Mouse (Mus musculus): ENCODE measurements around the gene Slc6a4. TPM values are rescaled to one million over a fixed set of nuclear protein-coding genes. Genes with fewer than 3 reads are reported as not detected.
"Not testable (repeated sequence)": the region's sequence is repeated elsewhere in the genome, so short reads cannot be mapped to it uniquely, and the experiment has no call there.

Gene Slc6a4
- polyA plus RNA-seq, 1 experiment from 2014 or later = 2.0 TPM

DNA sequence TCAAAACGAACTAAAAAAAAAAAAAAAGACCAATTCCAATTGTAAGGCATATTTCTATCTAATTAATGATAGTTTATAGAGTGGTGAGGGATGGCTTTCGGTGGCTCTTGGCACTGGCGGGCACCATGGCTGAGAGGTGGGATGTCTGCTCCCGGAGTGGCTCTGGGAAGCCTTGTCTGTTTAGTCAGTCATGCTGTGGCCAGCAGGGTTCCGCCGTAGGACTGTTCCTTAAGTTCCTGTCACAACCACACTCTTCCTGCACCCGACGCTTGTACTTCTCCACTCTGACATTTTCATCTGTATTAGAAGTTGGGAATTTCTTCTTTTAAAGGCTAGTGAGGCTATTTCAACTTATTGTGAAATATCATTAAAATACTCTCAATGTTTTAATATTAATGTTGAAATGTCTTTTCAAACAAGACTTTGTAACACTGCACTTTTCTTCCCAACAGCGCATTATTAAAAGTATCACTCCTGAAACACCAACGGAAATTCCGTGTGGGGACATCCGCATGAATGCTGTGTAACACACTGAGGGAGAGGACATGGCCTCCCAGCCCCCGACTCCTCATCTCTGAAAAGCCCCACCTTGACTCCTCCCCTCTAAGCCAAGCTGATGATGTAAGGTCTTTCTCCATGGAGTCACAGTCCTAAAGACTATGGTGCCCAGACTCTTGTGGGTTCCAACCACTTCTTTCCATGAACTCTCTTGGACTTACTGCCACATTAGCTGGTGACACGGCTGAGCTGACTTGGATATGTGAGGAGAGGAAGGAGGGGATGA lies 32.9 kb downstream of the Slc6a4 start:
- DNase-seq (ENCODE audit: low spot score) = no peak
- H3K4me2 ChIP-seq (replicated peaks; ENCODE audit: low read depth, low read length) = no peak overlapping the region
- whole genome bisulfite sequencing = 77% methylated on average over 14 of the region's 14 CpGs
- H3K36me3 ChIP-seq (ENCODE audit: control insufficient read depth, insufficient read depth, low read length) = no peaks in the 10 kb centered on the region
- no peak overlapping the region for H3K9ac ChIP-seq (ENCODE audit: low read depth, low read length)
- H3K4me1 ChIP-seq (replicated peaks; ENCODE audit: control insufficient read depth, insufficient read depth, low read length) = no peaks in the 10 kb centered on the region
- no peaks in the 10 kb centered on the region for H3K27me3 ChIP-seq (ENCODE audit: control insufficient read depth, insufficient read depth, low read length)
- no peak overlapping the region for H3K27ac ChIP-seq (ENCODE audit: low read depth, low read length)
- ATAC-seq (ENCODE audit: low FRiP score) = no peak
- no peaks in the 10 kb centered on the region for H3K9me3 ChIP-seq (ENCODE audit: control insufficient read depth, low read length)
- H3K4me3 ChIP-seq (ENCODE audit: low read depth, low read length) = no peak overlapping the region

DNA sequence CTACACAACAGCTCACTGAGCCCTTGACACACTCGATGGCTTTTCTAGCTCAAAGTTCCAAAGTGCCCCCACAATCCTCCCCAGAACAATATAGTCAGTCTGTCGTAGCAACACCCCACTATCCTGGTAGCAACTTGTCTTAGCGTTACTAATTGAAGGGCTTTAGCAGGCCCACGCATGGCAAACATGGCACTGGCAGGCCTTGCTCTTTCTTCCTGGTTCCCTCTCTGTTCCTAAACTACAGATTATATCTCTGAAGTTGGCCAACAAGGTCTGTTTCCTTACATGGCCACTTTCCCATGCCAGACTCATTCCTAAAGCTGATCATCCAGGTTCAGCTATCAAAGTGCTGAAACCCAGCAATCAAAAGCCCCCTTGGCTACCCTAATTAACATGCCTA lies 43.5 kb downstream of the Slc6a4 start:
- H3K27me3 ChIP-seq (ENCODE audit: control insufficient read depth, insufficient read depth, low read length) = no peaks in the 10 kb centered on the region
- DNase-seq (ENCODE audit: low spot score) = no peak
- 82% methylated on average over 4 of the region's 4 CpGs for WGBS
- no peak overlapping the region for H3K4me2 ChIP-seq (replicated peaks; ENCODE audit: low read depth, low read length)
- H3K27ac ChIP-seq (ENCODE audit: low read depth, low read length) = no peak overlapping the region
- no peaks in the 10 kb centered on the region for H3K9me3 ChIP-seq (ENCODE audit: control insufficient read depth, low read length)
- H3K9ac ChIP-seq (ENCODE audit: low read depth, low read length) = no peak overlapping the region
- no peak overlapping the region for H3K4me3 ChIP-seq (ENCODE audit: low read depth, low read length)
- peaks cover 9% of the 10 kb centered on the region; the same call in 1 of the 2 replicates for H3K36me3 ChIP-seq (ENCODE audit: control insufficient read depth, insufficient read depth, low read length)
- no peak for ATAC-seq (ENCODE audit: low FRiP score)
- H3K4me1 ChIP-seq (replicated peaks; ENCODE audit: control insufficient read depth, insufficient read depth, low read length) = no peaks in the 10 kb centered on the region

DNA sequence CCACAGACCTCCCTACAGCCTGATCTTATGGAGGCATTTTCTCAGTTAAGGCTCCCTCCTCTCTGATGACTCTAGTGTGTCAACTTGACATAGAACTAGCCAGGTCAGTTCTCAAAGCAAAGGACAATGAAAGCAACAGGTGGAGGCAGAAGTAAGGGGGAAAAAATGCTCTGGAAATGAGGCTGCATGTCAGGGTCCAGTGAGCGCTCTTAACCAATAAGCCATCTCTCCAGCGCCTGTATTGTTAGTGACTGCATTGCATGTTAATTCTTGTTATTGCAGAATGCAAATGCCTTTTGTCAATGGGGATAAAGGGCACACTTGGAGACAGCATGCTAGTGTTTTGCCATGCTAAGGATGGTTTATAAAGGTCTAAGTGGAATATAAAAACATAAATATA lies 44.4 kb downstream of the Slc6a4 start:
- no peak overlapping the region for H3K4me3 ChIP-seq (ENCODE audit: low read depth, low read length)
- no peak overlapping the region for H3K9ac ChIP-seq (ENCODE audit: low read depth, low read length)
- no peak overlapping the region for H3K4me2 ChIP-seq (replicated peaks; ENCODE audit: low read depth, low read length)
- no peak for ATAC-seq (ENCODE audit: low FRiP score)
- peaks cover 9% of the 10 kb centered on the region; the same call in 1 of the 2 replicates for H3K36me3 ChIP-seq (ENCODE audit: control insufficient read depth, insufficient read depth, low read length)
- no peak overlapping the region for H3K27ac ChIP-seq (ENCODE audit: low read depth, low read length)
- no peaks in the 10 kb centered on the region for H3K9me3 ChIP-seq (ENCODE audit: control insufficient read depth, low read length)
- no peaks in the 10 kb centered on the region for H3K4me1 ChIP-seq (replicated peaks; ENCODE audit: control insufficient read depth, insufficient read depth, low read length)
- WGBS = 71% methylated on average over 2 of the region's 2 CpGs
- DNase-seq (ENCODE audit: low spot score) = no peak
- no peaks in the 10 kb centered on the region for H3K27me3 ChIP-seq (ENCODE audit: control insufficient read depth, insufficient read depth, low read length)

DNA sequence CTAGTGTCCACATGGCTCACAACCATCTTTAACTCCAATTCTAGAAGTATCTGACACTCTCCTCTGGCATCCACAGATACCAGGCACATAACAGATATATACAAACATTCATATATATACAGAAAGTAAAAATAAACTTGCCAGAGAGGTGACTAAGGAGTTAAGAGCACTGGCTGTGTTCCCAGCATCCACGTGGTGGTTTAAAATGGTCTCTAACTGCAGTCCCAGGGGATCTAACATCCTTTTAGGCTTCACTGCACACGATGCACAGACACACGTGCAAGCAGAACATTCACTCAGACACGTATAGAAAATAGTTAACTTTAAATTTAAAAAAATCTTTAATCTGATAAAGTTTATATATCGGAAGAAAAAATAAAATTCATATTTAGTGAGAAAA lies 63.5 kb downstream of the Slc6a4 start:
- no peak overlapping the region for H3K27ac ChIP-seq (ENCODE audit: low read depth, low read length)
- no peak for DNase-seq (ENCODE audit: low spot score)
- no peaks in the 10 kb centered on the region for H3K4me1 ChIP-seq (replicated peaks; ENCODE audit: control insufficient read depth, insufficient read depth, low read length)
- no peak for ATAC-seq (ENCODE audit: low FRiP score)
- no peak overlapping the region for H3K4me2 ChIP-seq (replicated peaks; ENCODE audit: low read depth, low read length)
- no peaks in the 10 kb centered on the region for H3K27me3 ChIP-seq (ENCODE audit: control insufficient read depth, insufficient read depth, low read length)
- no peak overlapping the region for H3K4me3 ChIP-seq (ENCODE audit: low read depth, low read length)
- no peaks in the 10 kb centered on the region for H3K9me3 ChIP-seq (ENCODE audit: control insufficient read depth, low read length)
- WGBS = 75% methylated on average over 5 of the region's 5 CpGs
- H3K36me3 ChIP-seq (ENCODE audit: control insufficient read depth, insufficient read depth, low read length) = no peaks in the 10 kb centered on the region
- H3K9ac ChIP-seq (ENCODE audit: low read depth, low read length) = no peak overlapping the region

DNA sequence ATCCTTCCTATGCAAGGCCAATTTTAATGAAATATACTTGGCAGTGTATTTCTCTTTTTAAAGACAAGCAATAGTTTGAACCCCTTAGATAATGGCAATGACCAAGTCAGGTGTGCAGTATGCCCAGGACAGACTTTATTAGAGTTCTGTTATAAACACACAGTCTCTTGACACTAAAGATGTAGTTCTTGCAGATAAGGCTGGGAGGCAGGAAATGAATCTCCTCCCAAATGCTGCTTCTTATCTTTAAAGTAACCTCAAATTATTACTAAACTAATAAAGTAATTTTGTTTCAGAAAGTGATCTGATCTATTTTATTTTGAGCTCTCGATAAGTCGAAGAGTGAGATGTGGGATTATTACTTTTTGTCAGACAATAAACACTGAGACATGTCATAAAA lies 65.0 kb downstream of the Slc6a4 start:
- 96% methylated on average over 2 of the region's 2 CpGs for WGBS
- ATAC-seq (ENCODE audit: low FRiP score) (no peak), DNase-seq (ENCODE audit: low spot score) (no peak)
- Histone ChIP-seq H3K9ac (ENCODE audit: low read depth, low read length) (no peak overlapping the region), H3K36me3 (ENCODE audit: control insufficient read depth, insufficient read depth, low read length) (no peaks in the 10 kb centered on the region), H3K27me3 (ENCODE audit: control insufficient read depth, insufficient read depth, low read length) (no peaks in the 10 kb centered on the region), H3K4me3 (ENCODE audit: low read depth, low read length) (no peak overlapping the region), H3K9me3 (ENCODE audit: control insufficient read depth, low read length) (no peaks in the 10 kb centered on the region), H3K27ac (ENCODE audit: low read depth, low read length) (no peak overlapping the region), H3K4me2 (replicated peaks; ENCODE audit: low read depth, low read length) (no peak overlapping the region), H3K4me1 (replicated peaks; ENCODE audit: control insufficient read depth, insufficient read depth, low read length) (no peaks in the 10 kb centered on the region)

DNA sequence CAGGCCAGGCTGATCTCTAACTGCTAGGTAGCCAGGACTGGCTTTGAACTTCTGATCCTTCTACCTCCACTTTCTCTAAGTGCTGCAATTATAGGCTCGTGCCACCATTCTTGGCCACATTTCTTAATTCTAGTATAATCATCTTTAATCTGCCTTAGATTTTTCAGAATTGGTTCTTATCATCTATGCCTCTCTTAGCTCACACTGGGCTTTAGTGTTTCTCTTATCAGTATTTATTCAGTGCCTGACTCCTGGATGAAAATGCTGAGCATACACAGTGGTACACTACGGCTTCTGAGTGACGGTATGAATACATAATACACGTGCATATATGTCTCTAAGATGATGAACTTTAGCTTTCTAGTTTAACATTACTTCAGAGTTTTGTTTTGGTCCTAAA lies 70.4 kb downstream of the Slc6a4 start:
- WGBS = 96% methylated on average over 4 of the region's 4 CpGs
- Histone ChIP-seq H3K36me3 (ENCODE audit: control insufficient read depth, insufficient read depth, low read length) (no peaks in the 10 kb centered on the region), H3K9me3 (ENCODE audit: control insufficient read depth, low read length) (no peaks in the 10 kb centered on the region), H3K4me3 (ENCODE audit: low read depth, low read length) (no peak overlapping the region), H3K27me3 (ENCODE audit: control insufficient read depth, insufficient read depth, low read length) (no peaks in the 10 kb centered on the region), H3K4me1 (replicated peaks; ENCODE audit: control insufficient read depth, insufficient read depth, low read length) (no peaks in the 10 kb centered on the region), H3K27ac (ENCODE audit: low read depth, low read length) (no peak overlapping the region), H3K4me2 (replicated peaks; ENCODE audit: low read depth, low read length) (no peak overlapping the region), H3K9ac (ENCODE audit: low read depth, low read length) (no peak overlapping the region)
- no peak for ATAC-seq (ENCODE audit: low FRiP score)
- no peak for DNase-seq (ENCODE audit: low spot score)

DNA sequence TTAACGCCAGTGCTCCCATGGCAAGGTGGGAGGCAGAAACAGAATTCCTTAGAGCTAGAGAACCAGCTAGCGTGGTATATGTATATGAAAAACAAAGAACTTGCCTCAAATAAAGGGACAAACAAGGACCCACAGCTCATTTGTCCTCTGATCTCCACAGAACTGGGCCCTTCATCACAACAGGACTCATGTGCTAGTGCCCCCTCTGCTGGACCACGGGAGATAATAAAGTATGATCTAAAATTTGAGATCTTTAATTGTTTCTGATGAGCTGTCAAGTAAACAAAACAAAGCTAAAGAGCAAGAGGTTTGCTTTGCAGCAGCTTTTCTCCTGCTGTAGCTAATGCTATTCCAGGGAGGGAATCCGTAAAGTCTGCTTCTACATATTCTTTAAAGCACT lies 72.3 kb downstream of the Slc6a4 start:
- Histone ChIP-seq H3K4me1 (replicated peaks; ENCODE audit: control insufficient read depth, insufficient read depth, low read length) (no peaks in the 10 kb centered on the region), H3K36me3 (ENCODE audit: control insufficient read depth, insufficient read depth, low read length) (0 out of 2 replicates have a peak, but pooled peaks cover 4% of the 10 kb centered on the region), H3K27me3 (ENCODE audit: control insufficient read depth, insufficient read depth, low read length) (no peaks in the 10 kb centered on the region), H3K4me2 (replicated peaks; ENCODE audit: low read depth, low read length) (no peak overlapping the region), H3K27ac (ENCODE audit: low read depth, low read length) (no peak overlapping the region), H3K9me3 (ENCODE audit: control insufficient read depth, low read length) (no peaks in the 10 kb centered on the region), H3K4me3 (ENCODE audit: low read depth, low read length) (no peak overlapping the region), H3K9ac (ENCODE audit: low read depth, low read length) (no peak overlapping the region)
- 80% methylated on average over 4 of the region's 4 CpGs for WGBS
- DNase-seq (ENCODE audit: low spot score) = peak; percentile 12
- no peak for ATAC-seq (ENCODE audit: low FRiP score)

DNA sequence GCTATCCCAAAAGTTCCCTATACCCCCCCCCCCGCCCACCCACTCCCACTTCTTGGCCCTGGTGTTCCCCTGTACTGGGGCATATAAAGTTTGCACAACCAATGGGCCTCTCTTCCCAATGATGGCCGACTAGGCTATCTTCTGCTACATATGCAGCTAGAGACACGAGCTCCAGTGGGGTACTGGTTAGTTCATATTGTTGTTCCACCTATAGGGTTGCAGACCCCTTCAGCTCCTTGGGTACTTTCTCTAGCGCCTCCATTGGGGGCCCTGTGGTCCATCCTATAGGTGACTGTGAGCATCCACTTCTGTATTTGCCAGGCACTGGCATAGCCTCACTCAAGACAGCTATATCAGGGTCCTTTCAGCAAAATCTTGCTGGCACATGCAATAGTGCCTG lies 78.9 kb downstream of the Slc6a4 start:
- DNase-seq (ENCODE audit: low spot score); ATAC-seq (ENCODE audit: low FRiP score); H3K4me1 ChIP-seq (replicated peaks; ENCODE audit: control insufficient read depth, insufficient read depth, low read length); H3K9me3 ChIP-seq (ENCODE audit: control insufficient read depth, low read length); H3K27ac ChIP-seq (ENCODE audit: low read depth, low read length); H3K36me3 ChIP-seq (ENCODE audit: control insufficient read depth, insufficient read depth, low read length); H3K27me3 ChIP-seq (ENCODE audit: control insufficient read depth, insufficient read depth, low read length): not testable (repeated sequence)
- WGBS = 61% methylated on average over 4 of the region's 4 CpGs
- Histone ChIP-seq H3K9ac (ENCODE audit: low read depth, low read length) (peak overlapping the region; percentile 87), H3K4me2 (replicated peaks; ENCODE audit: low read depth, low read length) (peak overlapping the region; percentile 85), H3K4me3 (ENCODE audit: low read depth, low read length) (peak overlapping the region; percentile 91)

DNA sequence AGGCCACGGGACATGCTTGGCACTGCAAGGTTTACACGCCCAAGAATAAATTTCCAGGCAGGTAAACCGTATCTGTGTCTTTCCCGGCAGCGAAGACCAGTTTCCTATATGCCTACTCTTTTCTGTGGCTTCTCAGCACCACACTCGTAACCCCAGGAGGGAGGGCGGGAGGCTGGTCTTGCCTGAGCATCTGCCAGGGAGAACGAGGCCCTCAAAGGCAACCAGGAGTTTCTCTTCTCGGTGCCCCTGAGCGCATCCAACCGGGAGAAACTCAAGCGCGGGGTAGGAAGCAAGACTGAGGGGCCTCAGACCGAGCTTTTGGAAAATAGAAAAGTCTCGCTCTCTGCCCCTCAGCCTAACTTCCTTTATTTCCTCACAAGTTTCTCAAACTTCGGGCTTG lies 79.4 kb downstream of the Slc6a4 start:
- H3K27ac ChIP-seq (ENCODE audit: low read depth, low read length) = peak overlapping the region; percentile 36; the same call in 1 of the 2 replicates
- peak overlapping the region; percentile 85 for H3K4me2 ChIP-seq (replicated peaks; ENCODE audit: low read depth, low read length)
- H3K9ac ChIP-seq (ENCODE audit: low read depth, low read length) = peak overlapping the region; percentile 87
- 0 out of 2 replicates have a peak, but pooled peaks cover 4% of the 10 kb centered on the region for H3K36me3 ChIP-seq (ENCODE audit: control insufficient read depth, insufficient read depth, low read length)
- peak; percentile 40; the same call in 1 of the 2 replicates for ATAC-seq (ENCODE audit: low FRiP score)
- H3K4me1 ChIP-seq (replicated peaks; ENCODE audit: control insufficient read depth, insufficient read depth, low read length) = no peaks in the 10 kb centered on the region
- no peaks in the 10 kb centered on the region for H3K9me3 ChIP-seq (ENCODE audit: control insufficient read depth, low read length)
- H3K27me3 ChIP-seq (ENCODE audit: control insufficient read depth, insufficient read depth, low read length) = no peaks in the 10 kb centered on the region
- 4% methylated on average over 16 of the region's 16 CpGs for WGBS
- H3K4me3 ChIP-seq (ENCODE audit: low read depth, low read length) = peak overlapping the region; percentile 91
- DNase-seq (ENCODE audit: low spot score) = no peak
